Mouse (Mus musculus): ENCODE measurements around the gene Ramp2.

Gene Ramp2

DNA sequence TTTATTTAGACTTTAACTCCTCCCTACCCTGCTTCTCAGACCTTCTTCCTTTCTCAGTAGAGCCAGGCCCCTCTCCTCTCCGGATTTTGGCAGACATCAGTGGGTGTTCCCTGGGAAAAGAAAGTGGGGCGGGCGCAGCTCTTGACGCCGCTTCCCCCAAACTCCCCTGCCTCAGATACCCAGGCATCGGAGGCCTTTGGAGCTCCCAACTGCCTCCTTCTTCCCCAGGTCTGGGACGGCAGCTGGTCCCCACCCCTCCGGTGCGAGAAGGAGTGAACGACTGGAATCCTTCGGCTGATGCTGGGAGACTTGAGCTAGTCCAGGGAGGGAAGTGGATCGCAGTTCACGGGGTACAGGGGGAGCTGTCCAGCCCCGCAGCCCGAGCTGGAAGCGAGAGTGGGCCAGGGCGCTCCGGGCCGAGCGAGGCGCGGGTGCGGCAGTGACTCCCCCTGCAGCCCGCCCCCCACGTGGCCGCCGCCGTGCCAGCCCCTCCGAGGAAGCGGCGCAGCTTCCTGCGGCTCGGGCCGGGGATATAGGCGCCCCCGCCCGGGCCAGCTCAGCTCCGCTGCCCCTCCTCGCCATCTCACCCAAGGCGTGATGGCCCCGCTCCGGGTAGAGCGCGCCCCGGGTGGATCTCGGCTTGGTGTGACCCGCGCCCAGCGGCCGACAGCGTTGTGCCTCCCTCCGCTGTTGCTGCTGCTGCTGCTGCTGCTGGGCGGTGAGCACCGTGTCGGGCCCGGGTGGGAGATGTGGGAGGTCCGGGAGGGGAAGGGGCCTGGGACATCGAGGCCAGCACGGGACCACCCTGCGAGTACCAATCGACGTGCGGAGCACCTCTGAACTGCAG is at the start of gene Ramp2:
Ramp2 (plus strand) TSS at position 174 of the 847 bp plus-strand sequence.
- in situ Hi-C loops (cut with MboI; ENCODE audit: unreplicated experiment in 2 of 2) = loop anchor here in 1 of 2 experiments (5.0 kb wide), 1 partner anchor 34 kb away; no protein-coding TSS in a partner anchor

DNA sequence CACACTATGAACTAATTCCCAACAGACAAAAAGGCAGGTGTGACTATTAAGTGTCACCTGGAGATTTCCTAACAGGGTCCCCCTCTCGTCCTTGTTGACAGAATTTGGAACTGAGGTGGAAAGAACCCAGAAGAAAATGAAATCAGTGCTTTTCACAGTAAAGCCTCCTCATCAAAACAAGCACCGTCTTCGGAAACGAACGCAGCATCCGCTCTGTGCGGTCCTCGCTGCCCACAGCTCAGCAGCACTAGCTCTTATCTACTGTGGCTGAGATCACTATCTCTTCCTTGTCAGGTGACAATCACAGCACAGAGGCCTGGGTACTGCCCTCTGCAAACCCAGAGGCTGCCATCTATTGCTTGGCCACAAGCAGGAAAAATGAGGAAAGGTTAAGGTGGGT is 49.7 kb upstream of the Ramp2 start:
- in situ Hi-C loops (cut with MboI; ENCODE audit: unreplicated experiment in 2 of 2) = loop anchor here (25.0 kb wide), 1 partner anchor 834 kb away; the partner anchor contains the start of gene Hap1 (in 2 of the 2)

DNA sequence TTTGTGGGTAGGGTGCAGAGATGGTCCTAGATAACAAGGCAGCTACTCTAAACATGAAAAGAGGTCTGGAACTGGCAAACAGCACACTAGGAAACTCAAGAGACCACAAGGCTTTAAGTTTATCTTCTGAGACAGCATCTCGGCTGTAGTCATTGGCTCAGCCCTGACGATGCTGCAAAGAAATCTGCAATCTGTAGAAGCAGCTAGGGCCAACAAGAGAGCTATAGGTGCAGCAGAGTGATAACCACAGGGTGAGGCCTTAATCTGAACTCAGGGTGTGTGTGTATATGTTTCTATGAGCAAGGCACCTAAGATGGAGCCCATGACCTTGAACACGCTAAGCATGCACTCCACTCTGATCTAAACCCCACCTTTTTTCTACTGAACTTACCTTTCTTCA is 46.3 kb upstream of the Ramp2 start:
- in situ Hi-C loops (cut with MboI; ENCODE audit: unreplicated experiment in 2 of 2) = loop anchor here (25.0 kb wide), 1 partner anchor 837 kb away; the partner anchor contains the start of gene Hap1 (in 2 of the 2)

DNA sequence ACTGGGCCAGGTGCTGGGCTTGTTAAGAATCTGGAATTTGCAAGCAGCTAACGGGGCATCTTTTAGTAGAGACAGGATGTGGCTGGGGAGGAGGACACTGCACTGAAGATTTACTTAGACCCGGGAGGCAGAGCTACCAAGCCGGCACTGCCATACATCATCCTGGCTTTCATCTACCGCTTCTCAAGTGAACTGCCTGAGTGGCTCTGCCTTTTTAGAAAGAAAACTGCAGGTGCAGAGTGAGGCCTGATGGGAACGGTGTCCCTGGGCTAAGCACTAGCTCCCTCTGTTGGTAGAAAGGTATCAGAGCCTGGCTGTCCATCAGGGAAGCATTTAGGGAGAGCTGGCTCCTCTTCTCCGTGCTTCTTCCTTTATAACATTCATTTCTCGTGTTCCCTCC is 44.8 kb upstream of the Ramp2 start:
- in situ Hi-C loops (cut with MboI; ENCODE audit: unreplicated experiment in 2 of 2) = no loop called here

DNA sequence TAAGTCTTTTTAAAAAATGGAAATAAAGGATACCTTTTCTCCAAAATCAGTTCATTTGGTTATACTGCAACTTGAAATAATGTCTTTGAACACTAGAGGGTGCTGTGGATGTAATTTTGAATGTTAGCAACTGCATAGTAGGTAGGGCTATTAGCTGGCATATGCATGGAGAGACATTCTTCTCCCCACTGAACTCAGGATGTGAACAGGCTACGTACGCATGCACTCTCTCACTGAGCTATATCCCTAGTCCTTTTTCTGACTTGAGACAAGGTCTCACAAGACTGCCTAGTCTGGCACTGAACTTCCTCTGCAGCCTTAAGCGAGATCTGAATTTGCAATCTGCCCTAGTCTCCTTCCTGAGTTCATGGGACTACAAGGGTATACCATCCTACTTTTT is 33.9 kb upstream of the Ramp2 start:
- in situ Hi-C loops (cut with MboI; ENCODE audit: unreplicated experiment in 2 of 2) = loop anchor here (5.0 to 10.0 kb wide), 6 partner anchors 35 to 185 kb away; partner anchors contain the start of genes Becn1 (in 2 of the 2), Ramp2 (in 1 of the 2) and Vps25 (in 1 of the 2)

DNA sequence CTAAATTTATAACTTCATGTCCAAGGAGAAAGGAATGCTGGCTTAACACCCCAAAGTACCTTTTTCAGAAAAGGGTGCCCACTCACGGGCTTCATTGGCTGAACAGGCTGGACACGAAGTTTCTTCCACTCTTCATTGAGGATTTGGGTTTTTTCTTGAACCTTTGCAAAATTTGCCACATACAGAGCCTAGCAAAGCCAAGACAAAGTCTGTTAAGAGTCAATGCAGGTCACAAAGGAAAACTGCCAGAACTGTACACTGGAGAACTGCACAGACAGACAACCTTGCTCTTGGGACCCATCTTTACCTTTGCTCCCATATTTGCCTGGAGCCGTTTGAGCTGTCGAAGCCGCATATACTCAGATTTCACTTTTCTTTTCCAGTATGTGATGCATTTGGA is 28.9 kb upstream of the Ramp2 start:
- in situ Hi-C loops (cut with MboI; ENCODE audit: unreplicated experiment in 2 of 2) = loop anchor here (10.0 kb wide), 2 partner anchors 88 to 178 kb away; partner anchors contain the start of gene Becn1 (in 1 of the 2)

DNA sequence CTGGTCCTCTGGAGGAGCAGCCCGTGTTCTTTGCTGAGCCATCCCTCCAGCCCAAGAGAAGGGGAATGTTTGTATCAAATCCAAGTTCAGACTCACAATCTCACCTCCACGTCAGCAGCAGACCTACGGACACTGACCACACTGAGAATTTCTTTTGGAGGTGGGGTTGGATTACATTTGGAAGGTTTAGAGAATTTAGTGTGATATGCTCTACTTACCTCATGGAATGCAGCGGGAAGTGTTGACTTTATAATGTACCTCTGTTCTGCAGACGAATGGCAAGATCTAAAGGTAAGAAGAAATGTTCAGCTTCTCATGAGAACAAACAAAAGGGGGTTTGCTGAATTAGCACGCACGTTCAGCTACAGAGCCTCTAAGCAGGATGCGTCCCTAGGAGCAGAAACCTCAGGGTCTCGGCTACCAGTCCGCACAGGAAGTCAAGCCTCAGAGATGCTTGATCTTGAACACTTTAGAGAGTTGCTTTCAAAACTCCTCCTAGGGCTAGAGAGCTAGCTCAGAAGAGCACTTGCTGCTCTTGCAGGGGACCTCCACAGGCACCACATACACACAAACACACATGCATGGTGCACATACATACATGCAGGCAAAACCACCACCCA is 27.3 kb upstream of the Ramp2 start:
- in situ Hi-C loops (cut with MboI; ENCODE audit: unreplicated experiment in 2 of 2) = loop anchor here (10.0 kb wide), 2 partner anchors 86 to 176 kb away; partner anchors contain the start of gene Becn1 (in 1 of the 2)

DNA sequence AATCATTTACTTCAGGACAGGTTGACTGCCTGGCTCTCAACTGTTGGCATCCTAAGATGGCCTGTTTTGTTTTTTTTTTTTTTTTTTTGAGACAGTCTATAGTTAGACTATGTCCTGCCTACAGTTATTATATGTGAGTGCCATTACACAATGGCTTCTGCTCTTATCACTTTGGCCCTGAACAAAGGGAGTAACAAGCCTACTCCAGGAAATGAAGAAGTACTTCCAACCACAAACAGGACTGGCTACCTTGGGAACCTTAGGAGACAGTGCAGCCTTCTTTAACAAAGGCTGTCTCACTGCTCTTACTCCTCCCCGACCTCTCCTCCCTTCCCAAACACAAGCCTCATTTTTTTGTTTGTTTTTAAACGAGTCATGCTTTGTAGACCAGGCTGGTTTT is 25.0 kb upstream of the Ramp2 start:
- in situ Hi-C loops (cut with MboI; ENCODE audit: unreplicated experiment in 2 of 2) = no loop called here

DNA sequence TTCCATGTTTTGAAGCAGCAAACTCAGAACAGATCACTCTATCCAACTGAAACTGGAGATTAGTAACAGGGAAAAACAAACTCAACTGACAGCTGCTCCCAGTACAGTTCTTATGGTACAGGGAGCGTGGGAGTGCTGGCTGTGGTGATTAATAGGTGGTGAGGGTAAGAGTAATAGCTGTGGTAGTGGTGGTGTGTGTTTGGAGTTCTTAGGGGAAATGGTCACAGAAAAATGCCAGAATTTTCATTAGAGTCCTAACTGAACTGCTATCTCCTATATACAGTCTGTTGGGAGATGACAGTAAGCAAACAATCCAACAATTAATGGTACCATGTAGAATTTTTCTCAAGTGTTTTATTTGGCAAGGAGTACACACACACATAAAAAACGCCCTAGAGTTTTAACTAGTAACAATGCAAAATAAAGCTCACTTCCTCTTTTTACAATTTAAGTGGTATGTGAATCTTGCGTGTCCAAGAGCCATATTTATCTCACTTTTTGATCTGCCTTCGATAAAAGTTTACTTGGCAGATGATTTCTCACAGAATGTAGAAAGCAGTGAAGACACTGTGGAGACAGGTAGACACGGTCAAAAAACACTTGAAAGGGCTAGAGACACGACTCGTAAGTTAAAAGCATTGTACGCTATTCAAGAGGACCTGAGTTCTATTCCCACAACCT is 24.4 kb upstream of the Ramp2 start:
- in situ Hi-C loops (cut with MboI; ENCODE audit: unreplicated experiment in 2 of 2) = no loop called here

DNA sequence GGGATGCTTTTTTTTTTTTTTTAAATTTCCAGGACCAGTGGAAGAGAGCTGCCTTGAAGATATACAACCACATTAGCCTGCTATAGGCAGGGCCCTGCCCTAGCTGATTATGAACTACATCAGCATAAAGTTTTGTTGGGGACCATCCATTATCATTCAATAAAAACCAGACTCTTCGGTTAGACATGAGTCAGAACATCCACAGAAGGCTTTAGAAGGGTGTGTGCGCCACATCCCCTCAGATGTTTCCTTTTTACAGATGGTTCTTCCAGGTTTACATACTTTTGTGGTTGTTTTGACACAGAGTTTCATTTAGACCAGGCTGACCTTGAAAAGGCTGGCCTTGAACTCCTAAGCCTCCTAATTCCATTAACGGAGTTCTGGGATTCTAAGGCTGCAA is 21.5 kb upstream of the Ramp2 start:
- in situ Hi-C loops (cut with MboI; ENCODE audit: unreplicated experiment in 2 of 2) = no loop called here

DNA sequence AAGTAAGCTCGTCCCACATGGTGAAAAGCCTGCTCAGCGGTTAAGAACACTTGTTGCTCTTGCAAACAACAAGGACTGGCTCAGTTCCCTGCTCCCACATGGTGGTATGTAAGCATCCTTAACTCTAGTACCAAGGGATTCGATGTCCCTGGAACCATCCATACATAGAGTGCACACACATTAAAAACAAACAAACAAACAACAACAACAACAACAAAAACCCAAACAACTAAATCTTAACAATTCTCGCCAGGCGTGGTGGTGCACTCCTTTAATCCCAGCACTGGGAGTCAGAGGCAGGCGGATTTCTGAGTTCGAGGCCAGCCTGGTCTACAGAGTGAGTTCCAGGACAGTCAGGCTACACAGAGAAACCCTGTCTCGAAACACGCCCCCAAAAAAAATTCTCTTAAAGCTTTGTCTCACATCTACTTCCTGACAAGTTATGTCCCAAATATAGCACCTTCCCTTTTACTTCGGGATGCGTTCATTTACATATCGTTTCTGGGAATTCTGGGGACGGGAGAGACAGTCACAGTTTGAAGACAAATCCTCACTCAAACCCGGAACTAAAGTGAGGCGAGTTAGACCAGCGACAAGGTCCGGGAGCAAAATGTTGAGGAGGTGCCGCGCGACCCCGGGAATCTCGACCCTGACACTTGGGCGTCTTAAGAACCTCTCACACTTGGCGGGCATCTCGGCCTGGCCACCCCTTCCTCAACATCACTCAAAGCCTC is 20.3 kb upstream of the Ramp2 start:
- in situ Hi-C loops (cut with MboI; ENCODE audit: unreplicated experiment in 2 of 2) = no loop called here

DNA sequence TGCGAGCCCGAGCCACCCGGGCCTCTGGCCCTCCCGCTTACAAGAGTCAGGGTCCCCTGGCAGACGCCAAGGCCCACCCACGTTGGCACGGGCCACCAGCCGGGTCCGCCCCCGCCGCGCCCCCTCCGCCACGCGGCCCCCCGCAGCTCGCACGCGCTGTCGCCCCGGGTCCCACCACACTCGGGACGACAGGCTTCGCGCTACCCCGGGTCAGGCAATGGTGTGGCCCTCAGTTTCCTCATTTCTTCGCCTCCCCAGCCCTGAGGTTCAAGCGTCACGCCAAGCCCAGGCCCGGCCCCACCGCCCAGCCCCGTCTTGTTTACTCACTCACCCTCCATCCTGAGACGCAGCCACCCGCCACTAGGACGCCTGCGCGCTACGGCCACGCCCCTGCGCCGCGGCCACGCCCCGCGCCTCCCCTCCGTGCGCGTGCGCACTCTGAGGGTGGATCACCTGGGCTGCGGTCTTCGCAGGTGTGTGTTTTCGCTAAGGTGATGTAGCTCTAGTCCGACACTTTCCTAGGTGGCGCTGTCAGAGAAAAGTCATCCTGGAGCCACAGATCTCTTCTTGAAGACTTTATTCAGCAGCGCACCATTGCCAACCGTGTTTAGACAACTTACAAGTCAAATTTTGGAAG is 19.6 kb upstream of the Ramp2 start, which contains the start of gene Ezh1:
Ezh1 (minus strand) TSS at position 399 of the 637 bp plus-strand sequence.
- in situ Hi-C loops (cut with MboI; ENCODE audit: unreplicated experiment in 2 of 2) = no loop called here

DNA sequence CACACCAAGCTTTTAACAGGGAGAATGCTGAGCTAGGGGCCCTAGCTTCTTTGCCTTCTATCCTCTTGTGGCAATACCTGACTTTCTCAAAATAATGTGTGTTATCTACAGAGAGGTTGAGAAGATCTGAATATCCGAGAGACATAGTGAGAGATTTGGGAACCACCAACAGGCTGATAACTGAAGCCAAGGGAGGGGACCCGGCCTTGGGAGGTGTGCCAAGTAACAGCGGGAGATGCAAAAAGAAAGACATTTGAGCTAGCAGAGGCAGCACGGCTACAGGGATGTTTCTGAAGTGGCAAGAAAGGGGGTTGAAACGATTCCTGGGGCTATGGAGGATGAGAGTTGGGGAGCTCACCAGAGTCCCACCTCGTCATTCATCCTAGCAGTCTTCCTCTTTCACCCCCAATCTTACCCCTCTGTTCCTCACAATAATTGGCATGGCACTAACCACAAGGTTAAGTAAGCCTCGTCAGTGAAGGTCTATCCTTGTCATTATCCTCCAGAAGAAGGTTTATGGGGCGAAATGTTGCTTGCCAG is 16.4 kb upstream of the Ramp2 start:
- in situ Hi-C loops (cut with MboI; ENCODE audit: unreplicated experiment in 2 of 2) = no loop called here

DNA sequence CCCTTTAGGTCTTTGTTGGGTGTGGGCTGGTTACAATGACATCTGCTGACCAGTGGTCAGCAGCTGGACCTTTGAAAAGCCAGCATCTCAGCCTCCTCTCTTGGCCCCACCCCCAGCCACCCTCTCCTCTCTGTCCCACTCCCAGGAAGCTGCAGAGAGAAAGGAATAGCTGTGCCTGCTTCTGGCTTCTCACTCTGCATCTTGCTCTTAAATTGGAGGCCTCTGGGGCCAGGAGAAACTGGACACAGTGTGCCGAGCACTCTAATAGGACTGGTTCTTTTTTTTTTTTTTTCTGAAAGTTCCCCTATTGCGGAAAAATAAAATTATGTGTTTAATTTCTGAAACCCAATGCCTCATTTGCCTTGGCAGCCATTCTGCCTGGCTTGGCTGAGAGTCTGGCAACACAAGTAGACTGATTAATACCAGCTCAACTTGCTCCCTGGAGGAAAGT is 15.7 kb upstream of the Ramp2 start:
- in situ Hi-C loops (cut with MboI; ENCODE audit: unreplicated experiment in 2 of 2) = no loop called here

DNA sequence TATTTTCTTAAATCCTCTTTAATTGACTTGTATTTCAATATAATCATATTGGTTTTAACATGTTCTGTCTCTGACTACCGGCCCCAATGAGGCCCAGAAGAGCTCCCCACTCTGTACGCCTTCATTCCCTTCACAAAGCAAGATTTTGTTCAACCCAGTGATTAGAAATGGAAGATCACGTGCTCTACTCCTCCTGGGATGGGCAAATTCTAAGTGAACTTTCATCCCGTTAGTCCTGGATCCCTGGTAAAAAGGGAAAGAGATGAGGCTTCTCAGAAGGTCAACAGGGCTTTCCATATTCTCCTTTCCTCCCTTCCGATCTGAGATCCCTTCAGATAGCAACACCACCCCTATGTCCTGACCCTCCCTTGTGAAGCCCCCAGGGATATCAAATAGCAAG is 15.3 kb upstream of the Ramp2 start:
- in situ Hi-C loops (cut with MboI; ENCODE audit: unreplicated experiment in 2 of 2) = no loop called here

DNA sequence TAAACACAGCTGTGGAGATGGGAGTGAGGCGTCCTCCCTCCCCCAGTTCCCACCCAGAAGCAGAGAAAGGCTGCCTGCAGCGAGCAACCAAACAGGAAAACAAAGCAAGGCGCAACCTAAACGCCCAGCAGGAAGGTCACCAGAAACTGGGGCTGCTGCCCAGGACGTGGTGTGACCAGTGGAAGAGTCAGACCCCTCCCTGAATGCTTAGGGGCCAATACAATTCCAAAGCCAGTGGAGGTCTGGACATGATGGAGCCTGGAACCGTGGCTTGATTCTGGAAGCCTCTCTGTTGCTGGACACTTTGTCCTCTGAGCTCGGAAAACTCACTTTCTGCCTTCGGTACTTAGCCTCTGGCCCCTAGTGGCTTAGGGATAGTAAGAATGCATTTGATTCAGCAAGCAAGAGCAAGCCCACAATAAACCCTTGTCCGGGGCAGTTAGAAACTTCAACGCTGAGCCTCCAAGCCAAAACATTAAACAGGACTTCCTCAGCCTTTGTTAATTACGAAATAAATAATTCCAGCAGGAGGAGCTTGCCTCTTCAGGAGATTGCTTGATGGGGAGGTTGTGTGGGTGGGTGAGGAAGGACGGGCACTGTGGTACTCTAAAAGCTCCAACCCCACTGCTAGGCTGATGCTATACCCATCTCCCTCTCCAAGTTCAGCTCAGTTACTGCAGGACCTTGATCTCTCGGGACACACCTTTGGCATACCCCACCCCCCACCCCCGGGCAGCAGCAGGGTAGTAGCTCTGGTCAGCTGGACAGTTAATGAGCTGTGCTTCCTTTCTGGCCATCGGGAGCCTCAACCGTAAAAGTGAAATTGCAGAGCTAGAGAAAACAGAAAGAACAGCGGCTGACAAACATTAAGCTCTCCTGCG is 14.6 kb upstream of the Ramp2 start:
- in situ Hi-C loops (cut with MboI; ENCODE audit: unreplicated experiment in 2 of 2) = no loop called here

DNA sequence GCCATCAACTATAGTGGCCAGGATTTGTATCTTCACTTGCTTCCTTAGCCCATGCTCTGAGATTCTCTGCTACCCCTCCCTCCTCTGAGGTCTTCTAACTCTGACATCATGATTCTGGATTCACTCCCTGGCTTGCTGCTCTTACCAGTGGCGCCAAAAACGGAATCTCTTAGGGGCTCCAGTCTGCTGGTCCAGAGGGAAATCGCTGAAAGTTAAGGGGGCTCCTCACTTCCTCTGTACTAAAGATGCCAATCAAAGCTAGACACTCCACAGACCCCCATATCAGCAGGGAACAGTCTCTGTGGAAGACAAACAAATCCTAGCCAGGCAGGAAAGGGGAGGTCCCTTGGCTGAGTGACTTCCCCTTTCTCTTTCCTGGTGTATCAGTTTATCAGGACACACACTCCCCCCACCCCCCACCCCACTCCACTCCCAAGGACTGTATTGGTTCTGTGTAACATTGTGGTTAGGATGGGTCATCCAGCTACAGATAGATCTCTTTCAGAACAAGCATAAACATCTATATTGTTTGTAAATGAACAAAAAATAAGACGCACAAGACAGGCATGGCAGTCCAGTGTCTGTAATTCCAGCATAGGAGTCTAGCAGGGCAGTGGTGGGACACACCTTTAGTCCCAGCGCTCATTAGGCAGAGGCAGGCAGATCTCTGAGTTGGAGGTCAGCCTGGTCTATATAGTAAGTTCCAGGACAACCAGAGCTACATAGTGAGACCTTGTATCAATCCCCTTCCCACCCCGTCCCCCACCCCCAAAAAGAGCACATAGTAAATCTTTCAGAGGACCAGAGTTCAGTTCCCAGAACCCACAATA is 13.6 kb upstream of the Ramp2 start:
- in situ Hi-C loops (cut with MboI; ENCODE audit: unreplicated experiment in 2 of 2) = no loop called here

DNA sequence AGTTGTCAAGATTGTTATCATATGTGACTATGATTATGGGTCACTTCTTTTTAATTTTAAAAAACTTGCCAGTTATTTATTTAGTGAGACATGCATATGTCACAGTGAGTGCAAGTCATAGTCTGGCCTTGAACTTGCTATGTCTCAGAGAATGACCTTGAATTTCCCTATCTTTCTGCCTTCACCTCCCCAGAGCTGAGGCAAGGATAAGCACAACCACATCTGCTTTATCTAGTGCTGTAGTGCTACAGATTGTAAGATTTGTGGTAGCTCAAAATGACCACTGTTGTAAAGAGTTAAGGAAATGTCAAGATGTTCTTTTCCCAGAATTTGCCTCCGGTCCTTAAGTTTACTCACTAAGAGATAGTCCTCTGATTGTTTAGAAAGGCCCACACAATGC is 12.6 kb upstream of the Ramp2 start:
- in situ Hi-C loops (cut with MboI; ENCODE audit: unreplicated experiment in 2 of 2) = no loop called here
